Mouse (Mus musculus): ENCODE measurements around the gene Cacna2d3. TPM values are rescaled to one million over a fixed set of nuclear protein-coding genes. Genes with fewer than 3 reads are reported as not detected.

Cacna2d3 gene
- total and polyA plus RNA-seq, 2 experiments from 2014 or later, result 24.0 to 32.8 TPM

- no peak overlapping the region for H3K9ac ChIP-seq (replicated peaks; ENCODE audit: low read length, poor library complexity, severe bottlenecking)
- no peaks in the 10 kb centered on the region for H3K27me3 ChIP-seq (ENCODE audit: insufficient read depth, low read length)
- 74% methylated on average over 1 of the region's 1 CpGs for WGBS
- no peak overlapping the region for H3K4me3 ChIP-seq (ENCODE audit: low read depth, low read length)
- ATAC-seq (ENCODE audit: low FRiP score) (no peak), DNase-seq (ENCODE audit: low spot score) (no peak)
- TF ChIP-seq CTCF (IDR thresholded peaks at IDR 0.05), result no peak
- no peak overlapping the region for H3K4me2 ChIP-seq (ENCODE audit: low read depth, low read length, poor library complexity, severe bottlenecking)
- no peaks in the 10 kb centered on the region for H3K9me3 ChIP-seq (ENCODE audit: low read length)
- H3K4me1 ChIP-seq (ENCODE audit: insufficient read depth, low read length), result no peaks in the 10 kb centered on the region
- H3K36me3 ChIP-seq (ENCODE audit: insufficient read depth, low read length), result no peaks in the 10 kb centered on the region
- H3K27ac ChIP-seq (ENCODE audit: low read depth, low read length), result no peak overlapping the region
Measured at GRCm38 (mm10) chr14:29042355-29042754, 679.3 kb downstream of the Cacna2d3 start.

GRCm38 (mm10) chr14:29041498-29041897 is 680.2 kb downstream of the Cacna2d3 start:
- H3K27ac ChIP-seq (ENCODE audit: low read depth, low read length), result no peak overlapping the region
- TF ChIP-seq CTCF (IDR thresholded peaks at IDR 0.05), result no peak
- H3K4me1 ChIP-seq (ENCODE audit: insufficient read depth, low read length), result no peaks in the 10 kb centered on the region
- no peaks in the 10 kb centered on the region for H3K27me3 ChIP-seq (ENCODE audit: insufficient read depth, low read length)
- no peak overlapping the region for H3K4me3 ChIP-seq (ENCODE audit: low read depth, low read length)
- WGBS, result 97% methylated on average over 1 of the region's 1 CpGs
- H3K9ac ChIP-seq (replicated peaks; ENCODE audit: low read length, poor library complexity, severe bottlenecking), result no peak overlapping the region
- ATAC-seq (ENCODE audit: low FRiP score) (no peak), DNase-seq (ENCODE audit: low spot score) (no peak)
- H3K9me3 ChIP-seq (ENCODE audit: low read length), result no peaks in the 10 kb centered on the region
- no peak overlapping the region for H3K4me2 ChIP-seq (ENCODE audit: low read depth, low read length, poor library complexity, severe bottlenecking)
- no peaks in the 10 kb centered on the region for H3K36me3 ChIP-seq (ENCODE audit: insufficient read depth, low read length)

GRCm38 (mm10) chr14:29040606-29041364 is 680.9 kb downstream of the Cacna2d3 start:
- H3K9me3 ChIP-seq (ENCODE audit: low read length), result no peaks in the 10 kb centered on the region
- H3K9ac ChIP-seq (replicated peaks; ENCODE audit: low read length, poor library complexity, severe bottlenecking), result no peak overlapping the region
- no peaks in the 10 kb centered on the region for H3K27me3 ChIP-seq (ENCODE audit: insufficient read depth, low read length)
- no peaks in the 10 kb centered on the region for H3K36me3 ChIP-seq (ENCODE audit: insufficient read depth, low read length)
- H3K4me2 ChIP-seq (ENCODE audit: low read depth, low read length, poor library complexity, severe bottlenecking), result no peak overlapping the region
- no peak overlapping the region for H3K4me3 ChIP-seq (ENCODE audit: low read depth, low read length)
- DNase-seq (ENCODE audit: low spot score) (peak; percentile 85), ATAC-seq (ENCODE audit: low FRiP score) (no peak)
- 75% methylated on average over 9 of the region's 9 CpGs for WGBS
- TF ChIP-seq CTCF (IDR thresholded peaks at IDR 0.05), result no peak
- no peaks in the 10 kb centered on the region for H3K4me1 ChIP-seq (ENCODE audit: insufficient read depth, low read length)
- no peak overlapping the region for H3K27ac ChIP-seq (ENCODE audit: low read depth, low read length)

- no peak overlapping the region for H3K4me3 ChIP-seq (ENCODE audit: low read depth, low read length)
- no peak overlapping the region for H3K4me2 ChIP-seq (ENCODE audit: low read depth, low read length, poor library complexity, severe bottlenecking)
- H3K36me3 ChIP-seq (ENCODE audit: insufficient read depth, low read length), result no peaks in the 10 kb centered on the region
- no peak for TF ChIP-seq CTCF (IDR thresholded peaks at IDR 0.05)
- H3K9me3 ChIP-seq (ENCODE audit: low read length), result no peaks in the 10 kb centered on the region
- H3K27ac ChIP-seq (ENCODE audit: low read depth, low read length), result no peak overlapping the region
- no peaks in the 10 kb centered on the region for H3K4me1 ChIP-seq (ENCODE audit: insufficient read depth, low read length)
- H3K27me3 ChIP-seq (ENCODE audit: insufficient read depth, low read length), result no peaks in the 10 kb centered on the region
- DNase-seq (ENCODE audit: low spot score) (no peak), ATAC-seq (ENCODE audit: low FRiP score) (no peak)
- no peak overlapping the region for H3K9ac ChIP-seq (replicated peaks; ENCODE audit: low read length, poor library complexity, severe bottlenecking)
- WGBS, result 86% methylated on average over 5 of the region's 5 CpGs
Measured at GRCm38 (mm10) chr14:29038246-29038645, 683.4 kb downstream of the Cacna2d3 start.

DNA sequence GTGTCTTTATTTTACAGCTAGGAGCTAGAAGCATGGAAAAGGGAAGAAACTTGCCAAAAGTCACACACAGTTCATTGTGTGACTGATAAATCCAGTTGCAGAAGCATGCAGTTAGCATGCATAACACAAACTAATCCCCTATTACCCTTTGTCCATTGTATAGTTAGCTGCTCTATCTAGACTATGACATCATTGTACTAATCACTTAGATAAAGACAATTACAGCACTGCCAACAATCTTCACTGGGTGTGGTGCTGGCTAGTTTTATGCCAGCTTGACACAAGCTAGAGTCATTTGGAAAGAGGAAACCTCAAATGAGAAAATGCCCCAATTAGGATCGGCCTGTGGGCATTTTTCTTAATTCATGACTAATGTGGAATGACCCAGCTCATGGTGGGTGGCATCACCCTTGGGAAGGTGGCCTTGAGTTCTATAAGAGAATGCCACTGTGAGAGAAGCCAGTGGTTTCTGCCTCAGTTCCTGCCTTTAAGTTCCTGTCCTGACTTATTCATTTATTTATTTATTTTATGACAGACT is 689.7 kb downstream of the Cacna2d3 start:
- ATAC-seq (ENCODE audit: low FRiP score), result no peak
- no peaks in the 10 kb centered on the region for H3K27me3 ChIP-seq (ENCODE audit: insufficient read depth, low read length)
- H3K4me1 ChIP-seq (ENCODE audit: insufficient read depth, low read length), result peaks cover 5% of the 10 kb centered on the region; the same call in 1 of the 2 replicates
- no peak for TF ChIP-seq CTCF (IDR thresholded peaks at IDR 0.05)
- no peak overlapping the region for H3K4me2 ChIP-seq (ENCODE audit: low read depth, low read length, poor library complexity, severe bottlenecking)
- H3K4me3 ChIP-seq (ENCODE audit: low read depth, low read length), result no peak overlapping the region
- no peaks in the 10 kb centered on the region for H3K36me3 ChIP-seq (ENCODE audit: insufficient read depth, low read length)
- DNase-seq (ENCODE audit: low spot score), result no peak
- H3K9me3 ChIP-seq (ENCODE audit: low read length), result no peaks in the 10 kb centered on the region
- H3K27ac ChIP-seq (ENCODE audit: low read depth, low read length), result no peak overlapping the region
- H3K9ac ChIP-seq (replicated peaks; ENCODE audit: low read length, poor library complexity, severe bottlenecking), result no peak overlapping the region
- WGBS, result 89% methylated on average over 1 of the region's 1 CpGs

DNA sequence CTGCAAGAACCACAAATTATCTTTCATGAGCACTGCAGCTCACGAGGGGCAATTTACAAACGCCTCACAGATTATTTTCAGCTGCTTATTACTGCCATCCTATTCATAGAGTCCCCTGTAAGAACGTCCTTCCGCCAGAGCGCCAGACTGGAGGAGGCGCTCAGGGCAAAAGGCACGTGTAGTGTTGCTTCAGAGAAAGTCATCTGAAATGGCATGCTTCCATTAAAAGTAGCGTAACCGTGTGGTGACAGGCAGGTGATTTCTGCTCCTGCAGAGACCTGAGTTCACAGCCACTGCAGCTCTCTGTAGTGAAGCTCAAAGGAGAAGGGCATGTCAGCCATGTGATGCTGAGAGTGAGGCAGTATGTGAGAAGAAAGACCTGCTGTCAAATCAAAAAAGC is 691.1 kb downstream of the Cacna2d3 start:
- H3K4me2 ChIP-seq (ENCODE audit: low read depth, low read length, poor library complexity, severe bottlenecking), result no peak overlapping the region
- no peak overlapping the region for H3K27ac ChIP-seq (ENCODE audit: low read depth, low read length)
- no peak for ATAC-seq (ENCODE audit: low FRiP score)
- no peak for TF ChIP-seq CTCF (IDR thresholded peaks at IDR 0.05)
- no peak overlapping the region for H3K9ac ChIP-seq (replicated peaks; ENCODE audit: low read length, poor library complexity, severe bottlenecking)
- no peak for DNase-seq (ENCODE audit: low spot score)
- no peaks in the 10 kb centered on the region for H3K9me3 ChIP-seq (ENCODE audit: low read length)
- no peaks in the 10 kb centered on the region for H3K27me3 ChIP-seq (ENCODE audit: insufficient read depth, low read length)
- 28% methylated on average over 9 of the region's 9 CpGs for WGBS
- H3K36me3 ChIP-seq (ENCODE audit: insufficient read depth, low read length), result no peaks in the 10 kb centered on the region
- no peak overlapping the region for H3K4me3 ChIP-seq (ENCODE audit: low read depth, low read length)
- H3K4me1 ChIP-seq (ENCODE audit: insufficient read depth, low read length), result peaks cover 5% of the 10 kb centered on the region; the same call in 1 of the 2 replicates

Data from midbrain, postnatal 0 days (tissue).